Mouse (Mus musculus): ENCODE data around the gene St3gal4.

St3gal4 gene

GRCm38 (mm10) chr9:35018056-35018455 lies 101.0 kb downstream of the St3gal4 start:
- DNase-seq (ENCODE audit: extremely low read depth, low read depth, low spot score): no peak

GRCm38 (mm10) chr9:35017563-35017962 lies 101.5 kb downstream of the St3gal4 start:
- DNase-seq (ENCODE audit: extremely low read depth, low read depth, low spot score): no peak

DNA sequence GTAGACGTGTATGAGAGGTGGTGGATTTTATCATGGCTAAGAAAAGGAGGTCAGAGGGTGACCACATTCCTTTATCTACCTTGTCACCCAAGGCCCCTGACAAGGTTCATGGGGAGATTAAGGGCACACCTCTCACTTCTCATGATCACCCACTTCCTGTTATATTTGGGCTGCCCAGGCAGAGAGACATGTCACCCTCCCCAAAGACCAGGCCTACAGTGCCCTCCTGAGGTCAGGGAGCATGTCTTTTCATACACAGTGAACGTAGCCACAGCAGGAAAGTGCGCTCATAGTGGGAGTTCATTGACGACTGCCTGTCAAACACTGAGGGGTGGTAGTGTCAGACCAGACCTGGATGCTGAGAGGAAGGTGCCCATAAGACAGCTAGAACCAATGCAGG lies 102.3 kb downstream of the St3gal4 start:
- no peak for DNase-seq (ENCODE audit: extremely low read depth, low read depth, low spot score)

- DNase-seq (ENCODE audit: extremely low read depth, low read depth, low spot score): no peak
These were observed 111.2 kb downstream of the St3gal4 start for GRCm38 (mm10) chr9:35007697-35008341.

GRCm38 (mm10) chr9:35004113-35004512 lies 115.0 kb downstream of the St3gal4 start:
- DNase-seq (ENCODE audit: extremely low read depth, low read depth, low spot score): no peak

- DNase-seq (ENCODE audit: extremely low read depth, low read depth, low spot score): no peak
These were observed 120.9 kb downstream of the St3gal4 start for GRCm38 (mm10) chr9:34997880-34998865.

All from fat pad, adult 2 months (tissue).